Mouse (Mus musculus): ENCODE data around the gene Arhgap18.

DNA sequence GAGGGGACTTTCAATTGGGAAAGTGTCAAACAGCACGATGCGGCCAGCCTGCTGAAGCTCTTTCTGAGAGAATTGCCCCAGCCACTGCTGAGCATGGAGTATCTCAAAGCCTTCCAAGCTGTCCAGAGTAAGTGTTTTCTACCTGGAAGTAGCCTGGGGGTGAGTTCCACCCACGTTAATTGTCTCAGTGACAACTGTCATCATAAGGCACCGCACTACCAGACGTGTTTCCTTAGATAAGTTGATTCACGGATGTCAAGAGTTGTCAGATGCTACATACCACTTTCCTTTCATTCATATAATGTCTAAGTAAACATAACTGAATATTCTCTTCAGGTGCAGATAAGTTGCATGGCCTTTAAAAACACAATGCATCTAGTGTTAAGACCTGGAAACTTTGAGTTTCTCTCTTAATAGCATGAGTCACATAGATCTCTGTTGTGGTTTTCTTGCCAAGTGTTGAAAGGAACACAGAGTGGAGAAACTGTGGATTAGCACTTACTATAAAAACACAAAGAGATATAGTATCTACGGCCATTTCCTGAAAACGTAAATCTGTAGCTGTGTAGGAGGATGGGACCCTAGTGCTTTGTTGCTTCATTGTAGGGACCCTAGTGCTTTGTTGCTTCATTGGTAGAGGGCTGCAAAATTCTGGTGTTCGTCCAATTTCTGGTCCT is 125.8 kb downstream of the Arhgap18 start:
- no peak for TF ChIP-seq CTCF (IDR thresholded peaks at IDR 0.05; ENCODE audit: insufficient read depth, low read length)
- TF ChIP-seq POLR2A (IDR thresholded peaks at IDR 0.05; ENCODE audit: borderline replicate concordance, extremely low read depth, low read depth, low read length) = no peak
